Mouse (Mus musculus): ENCODE results near the gene Nol10. TPM values are rescaled to one million over a fixed set of nuclear protein-coding genes. Genes with fewer than 3 reads are reported as not detected.

The Nol10 gene
- 10 to 100 TPM; 19.3 to 20.6 TPM for total RNA-seq (2021)

- DNase-seq (ENCODE audit: extremely low spot score in 1 of 2, low spot score in 1 of 2), result peak; percentile 88 to 90
Observed at GRCm38 (mm10) chr12:17348048-17349036, at the start of gene Nol10. Gene Nol10 (plus strand): TSS chr12:17348458.

GRCm38 (mm10) chr12:17299902-17300301 is 48.4 kb upstream of the Nol10 start:
- DNase-seq (ENCODE audit: extremely low spot score in 1 of 2, low spot score in 1 of 2), result no peak

DNA sequence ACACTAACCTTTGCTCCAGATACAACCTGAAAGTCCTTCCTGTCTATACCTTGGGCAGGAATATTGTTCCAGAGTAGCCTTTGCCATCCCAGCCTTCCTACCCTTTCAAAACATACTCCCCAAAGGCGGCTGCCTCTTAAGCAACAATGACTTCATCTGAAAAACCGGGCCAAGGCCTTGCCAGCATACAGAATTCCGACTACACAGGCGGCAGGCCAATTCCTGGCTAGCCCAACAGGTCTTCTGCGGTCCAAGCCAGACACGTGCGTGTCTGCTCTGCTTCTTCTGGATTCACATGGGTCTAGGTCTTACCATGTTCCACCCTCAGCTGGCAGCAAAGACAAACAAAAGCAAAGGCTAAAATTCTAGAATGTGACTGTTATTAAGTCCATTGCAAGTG is 42.8 kb upstream of the Nol10 start:
- DNase-seq (ENCODE audit: extremely low spot score in 1 of 2, low spot score in 1 of 2), result no peak

- no peak for DNase-seq (ENCODE audit: extremely low spot score in 1 of 2, low spot score in 1 of 2)
Observed at GRCm38 (mm10) chr12:17308246-17308645, 40.0 kb upstream of the Nol10 start.

GRCm38 (mm10) chr12:17310852-17311839 is 37.1 kb upstream of the Nol10 start:
- DNase-seq (ENCODE audit: extremely low spot score in 1 of 2, low spot score in 1 of 2), result no peak

- DNase-seq (ENCODE audit: extremely low spot score in 1 of 2, low spot score in 1 of 2), result no peak
Observed at GRCm38 (mm10) chr12:17316096-17316495, 32.2 kb upstream of the Nol10 start.

GRCm38 (mm10) chr12:17317970-17318369 is 30.3 kb upstream of the Nol10 start:
- DNase-seq (ENCODE audit: extremely low spot score in 1 of 2, low spot score in 1 of 2), result no peak

- DNase-seq (ENCODE audit: extremely low spot score in 1 of 2, low spot score in 1 of 2), result no peak
Observed at GRCm38 (mm10) chr12:17318453-17318852, 29.8 kb upstream of the Nol10 start.

DNA sequence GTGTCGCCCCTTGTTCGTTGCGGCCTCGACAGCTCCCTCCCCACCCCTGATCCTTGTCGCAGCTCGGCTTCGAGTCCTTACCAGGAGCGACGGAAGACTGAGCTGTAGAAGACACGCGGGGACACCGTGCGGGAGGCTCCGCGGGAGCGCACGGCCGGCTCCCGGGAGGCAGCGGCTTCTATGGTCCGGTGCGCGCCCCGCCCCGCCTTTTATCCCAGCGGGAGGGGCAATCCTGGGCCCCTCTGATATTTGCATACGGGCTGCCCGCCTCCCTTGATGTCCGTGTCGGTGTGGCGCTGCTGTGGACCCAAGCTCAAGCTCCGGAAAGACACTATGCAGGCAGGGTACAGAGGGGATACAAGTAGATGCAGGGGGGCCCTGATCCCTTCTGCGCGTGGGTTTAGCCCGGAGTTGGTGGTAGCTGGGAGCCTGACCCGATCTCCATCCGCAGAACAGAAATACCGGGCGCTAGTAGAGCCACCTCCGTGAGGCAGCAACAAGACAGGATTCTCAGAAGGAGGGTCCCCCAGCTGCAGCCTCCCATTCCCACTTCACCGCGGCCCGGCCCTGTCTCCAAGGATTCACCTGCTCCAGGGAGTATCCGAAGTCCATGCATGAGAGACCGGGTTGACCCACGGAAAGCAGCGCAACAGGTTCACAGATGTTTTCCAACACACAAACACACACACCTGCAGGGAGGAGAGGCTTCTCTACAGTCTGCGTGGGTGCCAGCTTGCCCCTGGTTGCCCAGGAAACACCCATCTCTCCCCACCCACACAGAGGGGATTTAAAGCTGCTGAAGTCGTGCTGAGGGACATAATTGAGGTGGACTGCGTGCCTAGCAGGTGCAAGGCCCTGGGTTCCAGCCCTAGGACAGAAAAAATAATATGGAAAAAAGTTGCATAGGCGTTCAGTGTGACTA is 23.4 kb upstream of the Nol10 start:
- peak; percentile 9 to 21 for DNase-seq (ENCODE audit: extremely low spot score in 1 of 2, low spot score in 1 of 2)

DNA sequence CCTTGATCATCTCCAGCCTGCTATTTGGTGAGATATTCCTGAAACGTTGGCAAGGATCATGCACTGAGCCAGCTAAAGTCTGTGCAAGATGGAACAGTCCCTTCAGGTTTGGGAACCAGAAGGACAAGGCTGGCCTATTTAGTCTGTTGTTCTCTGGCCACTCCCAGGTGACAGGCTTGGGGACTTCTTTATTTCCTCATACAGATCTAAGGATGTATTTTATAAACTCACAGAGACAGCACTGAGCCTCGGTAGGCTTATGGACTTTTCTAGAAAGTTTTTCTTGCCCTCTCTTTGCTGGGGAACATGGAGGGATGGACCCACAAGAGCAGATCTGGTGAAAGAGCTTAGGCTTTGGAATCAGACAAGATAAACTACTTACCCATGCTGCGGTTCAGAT is 19.0 kb upstream of the Nol10 start, which contains the start of gene Atp6v1c2:
Gene Atp6v1c2, minus strand, starts transcription at position 101 of the 400 bp plus-strand sequence.
- no peak for DNase-seq (ENCODE audit: extremely low spot score in 1 of 2, low spot score in 1 of 2)

- DNase-seq (ENCODE audit: extremely low spot score in 1 of 2, low spot score in 1 of 2), result no peak
Observed at GRCm38 (mm10) chr12:17333459-17333858, 14.8 kb upstream of the Nol10 start.

GRCm38 (mm10) chr12:17338338-17338737 is 9.9 kb upstream of the Nol10 start:
- DNase-seq (ENCODE audit: extremely low spot score in 1 of 2, low spot score in 1 of 2), result no peak

DNA sequence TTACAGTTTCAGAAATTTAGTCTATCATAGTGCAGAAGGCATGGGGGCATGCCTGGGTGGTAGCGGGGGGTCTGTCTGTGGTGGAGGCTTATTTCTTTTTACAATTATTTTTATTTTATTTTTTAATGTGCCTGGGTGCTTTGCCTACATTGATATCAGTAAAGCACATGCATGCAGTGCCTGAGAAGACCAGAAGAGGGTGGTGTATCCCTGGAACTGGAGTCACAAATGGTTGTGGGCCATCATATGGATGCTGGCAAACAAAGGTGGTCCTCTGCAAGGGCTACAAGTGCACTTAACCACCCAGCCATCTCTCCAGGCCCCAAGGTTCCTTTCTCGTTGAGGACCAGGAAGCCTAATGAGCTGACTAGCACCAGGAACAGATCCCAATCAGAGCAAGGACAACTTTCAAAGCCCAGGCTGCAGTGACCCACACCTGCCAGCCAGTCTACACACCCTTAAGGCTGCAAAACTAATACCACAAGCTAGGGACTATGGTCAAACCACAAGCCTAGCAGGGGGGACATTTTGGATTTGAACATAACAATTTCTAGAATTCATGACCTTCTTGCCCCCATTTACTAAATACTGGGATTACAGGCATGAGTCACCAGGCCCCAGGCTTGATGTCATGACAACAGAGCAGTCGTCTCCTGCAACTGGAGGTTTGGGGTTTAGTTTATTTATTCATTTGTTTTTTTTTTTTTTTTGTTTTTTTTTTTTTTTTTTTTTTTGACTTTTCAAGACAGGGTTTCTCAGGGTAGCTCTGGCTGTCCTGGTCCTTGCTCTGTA is 8.9 kb upstream of the Nol10 start:
- no peak for DNase-seq (ENCODE audit: extremely low spot score in 1 of 2, low spot score in 1 of 2)

DNA sequence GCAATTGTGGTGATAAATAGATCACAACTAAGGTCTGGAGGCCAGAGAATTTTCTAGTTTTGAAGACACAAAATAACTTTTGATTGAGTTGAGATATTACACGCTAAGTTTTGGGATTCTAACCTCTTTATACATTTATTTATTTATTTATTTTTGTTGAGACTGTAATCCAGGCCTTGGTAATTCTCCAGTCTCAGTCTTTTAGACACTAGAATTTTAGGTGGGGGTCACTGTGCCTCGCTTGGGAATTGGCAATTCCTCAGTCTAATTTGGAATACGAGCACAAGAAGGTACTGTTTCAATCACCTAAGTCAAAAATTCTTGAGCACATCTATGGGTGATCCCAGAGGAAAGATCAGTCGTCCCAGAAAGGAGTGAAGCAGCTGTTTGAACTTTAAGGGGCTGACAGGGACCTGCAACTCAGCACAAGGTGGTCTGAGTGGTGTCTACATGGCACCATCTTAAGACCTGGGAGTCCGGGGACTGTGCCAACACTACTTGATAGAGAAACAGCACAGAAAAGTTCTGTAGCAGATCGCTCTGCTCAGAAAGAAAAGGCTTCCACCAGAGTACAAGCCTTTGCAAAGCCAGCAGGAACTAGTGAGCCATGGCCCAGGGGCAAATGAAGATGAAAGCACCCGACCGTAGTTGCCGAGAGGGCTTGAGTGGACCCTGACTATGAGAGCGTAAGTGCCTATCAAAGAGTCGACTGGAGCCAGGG is 771 bp upstream of the Nol10 start:
- peak in 1 of 2 experiments; percentile 10 for DNase-seq (ENCODE audit: extremely low spot score in 1 of 2, low spot score in 1 of 2)

- DNase-seq (ENCODE audit: extremely low spot score in 1 of 2, low spot score in 1 of 2), result no peak
Observed at GRCm38 (mm10) chr12:17350106-17350505, 1.8 kb downstream of the Nol10 start.

- no peak for DNase-seq (ENCODE audit: extremely low spot score in 1 of 2, low spot score in 1 of 2)
Observed at GRCm38 (mm10) chr12:17356853-17357252, 8.6 kb downstream of the Nol10 start.

DNA sequence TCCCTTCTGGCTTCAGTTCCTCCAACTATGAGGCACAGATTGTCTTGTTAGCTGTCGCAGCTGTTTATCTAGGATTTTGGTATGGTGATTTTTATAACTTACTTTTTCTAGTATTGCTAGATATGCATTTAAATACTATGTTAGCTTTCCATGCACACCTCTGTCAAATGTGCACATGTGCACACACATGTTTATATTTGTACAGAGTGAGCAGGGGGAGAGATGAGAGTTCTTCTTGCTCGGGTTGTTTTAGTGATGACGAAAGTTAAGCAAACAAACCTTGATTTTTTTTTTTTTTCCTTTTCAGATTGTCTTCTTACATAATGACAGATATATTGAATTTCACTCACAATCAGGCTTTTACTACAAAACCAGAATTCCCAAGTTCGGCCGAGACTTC is 9.5 kb downstream of the Nol10 start:
- DNase-seq (ENCODE audit: extremely low spot score in 1 of 2, low spot score in 1 of 2), result no peak

GRCm38 (mm10) chr12:17358981-17359380 is 10.7 kb downstream of the Nol10 start:
- peak in 1 of 2 experiments; percentile 48 for DNase-seq (ENCODE audit: extremely low spot score in 1 of 2, low spot score in 1 of 2)

All from layer of hippocampus, postnatal 25 days (tissue).